Mouse (Mus musculus) frontal cortex, adult 2 months (tissue): ENCODE measurements at regions not wholly inside any gene's neighbourhood (a gene's known extent, or its start where the extent isn't known, plus 50 kb on each side); places are given as distances from the start of the nearest gene placed in this dataset.
A peak's percentile ranks its signal among the peaks of the same experiment; 100 is the strongest.

Source experiments
- DNase-seq, 2 experiments: peaks; one replicate each; pipeline ENCODE4 v3.0.0; 2022; ENCODE audit warnings: low spot score in 1 of 2; ENCODE audit errors: extremely low spot score in 1 of 2

DNA sequence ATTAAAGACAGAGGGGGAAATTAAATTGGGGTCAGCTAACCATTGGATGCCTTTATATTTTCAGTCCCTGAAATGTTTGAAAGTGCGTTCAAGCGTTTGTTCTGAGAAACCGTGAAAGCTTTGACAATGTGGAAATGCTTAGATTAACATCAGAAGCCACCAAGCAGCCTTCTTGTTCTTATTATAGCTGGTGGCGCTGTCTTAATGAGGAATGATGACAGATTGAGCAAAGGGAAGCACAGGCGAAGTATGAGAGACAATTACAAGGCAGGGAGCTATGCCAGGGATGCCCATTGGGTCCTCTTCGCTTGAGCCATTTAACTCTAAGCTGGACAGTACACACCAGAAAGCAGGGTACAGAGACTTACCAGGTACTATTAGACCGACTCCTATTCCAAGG, 828.9 kb upstream of the Celf2 start:
- peak; percentile 52 to 58 for DNase-seq

DNA sequence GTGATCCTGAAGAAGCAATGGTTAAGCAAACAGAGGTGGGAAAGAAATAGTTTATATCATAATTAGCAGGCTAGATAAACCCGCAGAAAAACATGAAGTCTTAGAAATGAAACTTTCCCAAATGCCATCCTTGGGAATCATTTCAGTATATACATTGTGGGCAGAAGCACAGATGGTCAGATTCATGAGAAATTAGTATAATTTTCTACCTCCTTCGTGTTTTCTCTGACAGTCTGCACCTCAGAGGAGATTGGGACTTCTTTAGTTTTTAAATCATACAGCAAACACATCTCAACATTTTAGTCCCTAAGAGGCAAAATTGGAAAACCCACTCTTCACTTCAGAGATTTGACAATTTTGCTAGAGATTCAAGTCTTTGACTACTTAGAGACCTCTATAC, 786.6 kb upstream of the Celf2 start:
- DNase-seq: peak in 1 of 2 experiments; percentile 45

DNA sequence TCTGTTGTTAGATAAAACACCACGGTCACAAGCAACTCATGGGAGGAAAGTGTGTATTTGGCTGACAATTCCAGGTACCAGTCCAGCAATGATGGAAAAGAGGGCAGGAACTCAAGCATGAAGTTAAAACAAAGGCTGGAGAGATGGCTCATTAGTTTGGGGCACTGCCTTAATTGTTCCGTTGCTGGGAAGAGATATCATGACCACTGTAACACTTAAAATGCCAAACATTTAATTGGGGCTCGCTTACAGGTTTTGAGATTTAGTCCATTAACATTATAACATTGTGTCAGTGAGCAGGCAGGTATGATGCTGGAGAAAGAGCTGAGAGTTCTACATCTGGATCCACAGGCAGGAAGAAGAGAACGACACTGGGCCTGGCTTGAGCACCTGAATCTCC, 782.0 kb upstream of the Celf2 start:
- DNase-seq: no peak

DNA sequence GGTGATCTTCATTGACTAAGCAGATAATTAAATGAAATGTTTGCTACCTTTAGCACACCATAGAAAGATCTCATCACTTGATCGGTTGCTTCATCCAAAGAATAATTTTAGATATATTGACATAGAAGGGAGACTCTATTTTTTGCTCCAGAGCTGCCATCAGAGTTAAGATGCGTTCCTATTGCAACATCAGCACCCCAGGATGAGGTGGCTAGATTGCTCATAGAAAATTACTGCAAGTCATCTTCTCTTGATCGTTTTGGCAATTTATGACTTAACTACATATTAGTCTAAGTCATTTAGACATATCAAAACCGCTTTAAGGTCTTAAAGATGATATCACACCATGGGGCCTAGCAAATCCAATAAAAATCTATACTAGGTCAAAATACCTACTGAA, 778.0 kb upstream of the Celf2 start:
- DNase-seq: no peak

DNA sequence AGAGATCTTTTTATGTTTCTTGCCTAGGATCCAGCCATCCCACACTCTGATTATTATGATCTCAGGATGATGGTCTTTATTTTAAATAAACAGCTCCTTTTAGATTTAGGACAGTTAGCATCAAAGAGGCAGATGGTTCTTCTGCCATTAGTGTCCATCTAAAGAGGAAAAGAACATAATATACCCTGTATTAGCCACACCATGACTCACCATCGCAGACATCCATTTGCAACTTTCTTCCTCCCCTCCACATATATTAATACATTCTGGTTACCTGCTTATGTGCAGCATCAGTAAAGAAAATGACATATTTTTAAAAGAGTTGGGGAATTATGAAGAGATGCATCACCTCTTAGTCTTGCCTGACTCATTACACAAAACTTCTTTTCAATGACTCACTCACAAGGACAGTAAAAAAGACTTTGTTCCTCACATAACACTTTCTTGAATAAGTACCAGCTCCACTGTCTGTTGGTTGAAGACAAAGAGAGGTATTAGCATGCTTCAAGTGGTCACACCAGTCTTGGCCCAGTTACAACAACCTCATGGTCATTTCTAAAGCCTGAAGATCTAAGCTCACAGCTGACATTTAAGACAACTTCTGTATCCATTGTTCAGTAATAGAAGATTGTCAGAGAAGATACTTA, 766.9 kb upstream of the Celf2 start:
- DNase-seq: peak; percentile 52 to 57
